ENCODE assay signal across 25 mouse cellular contexts in the genomic region with DNA sequence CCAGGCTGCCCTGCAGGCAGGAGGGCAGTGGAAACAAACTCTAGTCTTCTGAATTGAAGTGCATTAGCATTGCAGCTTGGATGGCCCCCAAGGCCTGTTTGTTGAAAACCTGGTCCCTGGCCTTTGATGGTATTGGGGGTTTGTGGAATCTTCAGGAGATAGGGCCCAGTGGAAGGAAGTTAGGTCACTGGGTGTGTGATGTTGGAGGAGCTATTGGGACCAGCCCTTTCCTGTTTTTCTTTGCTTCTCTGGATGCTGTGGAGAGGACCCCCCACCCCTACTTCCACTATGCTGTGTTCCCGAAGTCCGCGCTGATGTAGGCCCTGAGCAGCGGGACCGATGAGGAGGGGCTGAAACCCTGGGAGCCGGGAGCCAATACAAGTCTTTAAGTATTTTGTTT. TPM values are rescaled to one million over a fixed set of nuclear protein-coding genes. Genes with fewer than 3 reads are reported as not detected.
DNase-seq lines count a peak whose midpoint lies in the region; ATAC-seq and TF ChIP-seq lines count a peak whose summit lies in the region.
"Had no signal": no experiment of that assay in that cellular context is flagged by ENCODE, and none has a peak within 500 bp of the region (broad histone marks: within the 10 kb centered on the region; RNA-seq: fewer than 3 reads in every experiment).

No protein-coding gene starts in this region.

- WGBS in hindbrain, embryonic 13.5 days: 85% methylated on average over 6 of the region's 6 CpGs
- 90% methylated on average over 6 of the region's 6 CpGs for WGBS in hindbrain, embryonic 11.5 days

- ATAC-seq in hindbrain, embryonic 13.5 days (ENCODE audit: low FRiP score): no peak
- no peak for ATAC-seq in hindbrain, embryonic 11.5 days (ENCODE audit: low FRiP score)
- ATAC-seq in megakaryocyte, adult 5-6 weeks (ENCODE audit: poor library complexity, severe bottlenecking): no peak
- ATAC-seq: CD4-positive, CD25-positive, alpha-beta regulatory T cell, adult 4 months; forebrain, embryonic 15.5 days; hindbrain, postnatal 0 days had no signal

- no peak for TF ChIP-seq CTCF in gastrocnemius, adult 2 months (IDR thresholded peaks at IDR 0.05)

- H3K36me3 ChIP-seq in hindbrain, embryonic 13.5 days: no peaks in the 10 kb centered on the region
- no peaks in the 10 kb centered on the region for H3K36me3 ChIP-seq in hindbrain, embryonic 11.5 days (ENCODE audit: control insufficient read depth, insufficient read depth, low read length)
- H3K36me3 ChIP-seq in megakaryocyte, embryonic 14.5 days (replicated peaks; ENCODE audit: low read length): peaks cover 33% of the 10 kb centered on the region
- H3K36me3 ChIP-seq: embryonic facial prominence, embryonic 12.5 days; forebrain, embryonic 15.5 days; G1E; heart, embryonic 15.5 days; hindbrain, embryonic 12.5 days had no signal

- peak overlapping the region; percentile 35; the same call in 1 of the 2 replicates for H3K27ac ChIP-seq in gastrocnemius, adult 2 months
- no peak overlapping the region for H3K27ac ChIP-seq in hindbrain, embryonic 13.5 days
- H3K27ac ChIP-seq in hindbrain, embryonic 11.5 days (ENCODE audit: low read depth, low read length): no peak overlapping the region
- H3K27ac ChIP-seq: embryonic facial prominence, embryonic 12.5 days; forebrain, embryonic 15.5 days; heart, embryonic 15.5 days; hindbrain, embryonic 12.5 days; hindbrain, postnatal 0 days had no signal

- 0 out of 2 replicates have a peak overlapping the region, but pooled peaks have one; percentile 1 for H3K9ac ChIP-seq in hindbrain, embryonic 13.5 days
- H3K9ac ChIP-seq in hindbrain, embryonic 11.5 days (ENCODE audit: low read depth, low read length): no peak overlapping the region
- H3K9ac ChIP-seq: embryonic facial prominence, embryonic 12.5 days; forebrain, embryonic 15.5 days; heart, embryonic 15.5 days; hindbrain, embryonic 12.5 days had no signal

- intact Hi-C loops in gastrocnemius, adult 2 months (cut with DNase I): no loop called here

- no peak for DNase-seq in gastrocnemius, adult 2 months
- no peak for DNase-seq in gastrocnemius, adult 8-10 months (ENCODE audit: low spot score in 2 of 2)
- no peak for DNase-seq in hindbrain, embryonic 11.5 days (ENCODE audit: low spot score)
- DNase-seq in lung, postnatal 36 days: peak; percentile 70
- no peak for DNase-seq in adrenal gland, postnatal 36 days
- DNase-seq: adrenal gland, adult 8-10 months; B cell, adult 2 months; cerebellum, adult 11 months; cerebellum, adult 8-10 months; cerebellum, postnatal 14 days; embryo, embryonic 11 days; gastrocnemius, postnatal 14 days; heart, postnatal 36 days had no signal

- no peaks in the 10 kb centered on the region for H3K9me3 ChIP-seq in hindbrain, embryonic 13.5 days
- peaks cover 4% of the 10 kb centered on the region; the same call in 1 of the 2 replicates for H3K9me3 ChIP-seq in hindbrain, embryonic 11.5 days (ENCODE audit: control insufficient read depth, low read length)
- peaks cover 13% of the 10 kb centered on the region for H3K9me3 ChIP-seq in megakaryocyte, embryonic 14.5 days
- H3K9me3 ChIP-seq: embryonic facial prominence, embryonic 12.5 days; forebrain, embryonic 15.5 days; heart, embryonic 15.5 days had no signal

- no peak overlapping the region for H3K4me3 ChIP-seq in gastrocnemius, adult 2 months
- H3K4me3 ChIP-seq in hindbrain, embryonic 13.5 days: no peak overlapping the region
- no peak overlapping the region for H3K4me3 ChIP-seq in hindbrain, embryonic 11.5 days (ENCODE audit: low read depth, low read length)
- peak overlapping the region; percentile 54 for H3K4me3 ChIP-seq in megakaryocyte, embryonic 14.5 days (replicated peaks)
- H3K4me3 ChIP-seq: embryonic facial prominence, embryonic 12.5 days; forebrain, embryonic 15.5 days; heart, embryonic 15.5 days; hindbrain, embryonic 12.5 days had no signal

- peaks cover 5% of the 10 kb centered on the region; the same call in 1 of the 2 replicates for H3K27me3 ChIP-seq in hindbrain, embryonic 13.5 days
- no peaks in the 10 kb centered on the region for H3K27me3 ChIP-seq in hindbrain, embryonic 11.5 days (ENCODE audit: control insufficient read depth, insufficient read depth, low read length)
- H3K27me3 ChIP-seq in megakaryocyte, embryonic 14.5 days (replicated peaks): no peaks in the 10 kb centered on the region
- H3K27me3 ChIP-seq: embryonic facial prominence, embryonic 12.5 days; heart, embryonic 15.5 days had no signal

- no peak overlapping the region for H3K4me2 ChIP-seq in hindbrain, embryonic 13.5 days
- H3K4me2 ChIP-seq in hindbrain, embryonic 11.5 days (replicated peaks; ENCODE audit: low read depth, low read length): no peak overlapping the region
- H3K4me2 ChIP-seq: embryonic facial prominence, embryonic 12.5 days; forebrain, embryonic 15.5 days; heart, embryonic 11.5 days; heart, embryonic 15.5 days; hindbrain, embryonic 12.5 days had no signal

- peaks cover 10% of the 10 kb centered on the region for H3K4me1 ChIP-seq in hindbrain, embryonic 13.5 days (replicated peaks)
- peaks cover 2% of the 10 kb centered on the region; the same call in 1 of the 2 replicates for H3K4me1 ChIP-seq in hindbrain, embryonic 11.5 days (replicated peaks; ENCODE audit: control insufficient read depth, insufficient read depth, low read length)
- H3K4me1 ChIP-seq in megakaryocyte, embryonic 14.5 days: peaks cover 78% of the 10 kb centered on the region

RNA-seq across cellular contexts. Expression of a gene that starts 3.3 kb away (rescaled TPM):
- 10 to 100 TPM; 17.3 to 18.4 TPM for total RNA-seq in gastrocnemius, adult 2 months (2021)
- 10 to 100 TPM; 15.2 to 22.0 (median 17.5) TPM for total RNA-seq in gastrocnemius, adult 8-10 months (2022)
- 6.5 and 7.8 TPM in 2 replicates for polyA plus RNA-seq in hindbrain, embryonic 13.5 days (2015; fragmentation: Nextera tagmentation; extraction: Ambion mirVana)
- 2.7 and 5.8 TPM in 2 replicates for polyA plus RNA-seq in hindbrain, embryonic 11.5 days (2014; fragmentation: Nextera tagmentation; extraction: Ambion mirVana)
- 50.7 and 286 TPM in 2 replicates for polyA plus RNA-seq in megakaryocyte, embryonic 14.5 days (2012; ENCODE audit: insufficient read depth, low replicate concordance)
- 7.1 and 7.7 TPM in 2 replicates for total RNA-seq in megakaryocyte, adult 5-6 weeks (2015)
- total RNA-seq in megakaryocyte, adult 5-6 weeks (2017): 31.8 and 36.0 TPM in 2 replicates
- 10 to 100 TPM; 11.3 to 21.9 TPM for total RNA-seq in adrenal gland, postnatal 36 days (2021)

RNA-seq across cellular contexts. Expression of a gene that starts 3.5 kb away (rescaled TPM):
- not detected for total RNA-seq in gastrocnemius, adult 2 months (2021)
- total RNA-seq in gastrocnemius, adult 8-10 months (2022): not detected
- 0.23 and 0.44 TPM in 2 replicates for polyA plus RNA-seq in hindbrain, embryonic 13.5 days (2015; fragmentation: Nextera tagmentation; extraction: Ambion mirVana)
- polyA plus RNA-seq in hindbrain, embryonic 11.5 days (2014; fragmentation: Nextera tagmentation; extraction: Ambion mirVana): 0.79 and 1.0 TPM in 2 replicates
- 3.6 and 4.5 TPM in 2 replicates for polyA plus RNA-seq in megakaryocyte, embryonic 14.5 days (2012; ENCODE audit: insufficient read depth, low replicate concordance)
- not detected in 2 replicates for total RNA-seq in megakaryocyte, adult 5-6 weeks (2015)
- total RNA-seq in megakaryocyte, adult 5-6 weeks (2017): 0.18 TPM in 1 of 2 replicates, not detected in the other
- total RNA-seq in adrenal gland, postnatal 36 days (2021): under 1 TPM; 0.36 to 0.40 TPM
- total RNA-seq: common myeloid progenitor, adult 5-6 weeks had no signal
- polyA plus RNA-seq: CD4-positive, CD25-positive, alpha-beta regulatory T cell, adult 4 months; G1E had no signal
